Mouse (Mus musculus) thymus, postnatal 10 days (tissue): ENCODE data around the gene Abcc12.

Source experiments
- DNase-seq, 2 experiments: peaks; one replicate each; pipeline ENCODE4 v3.0.0; 2021; ENCODE audit warnings: low spot score in 2 of 2

The Abcc12 gene

DNA sequence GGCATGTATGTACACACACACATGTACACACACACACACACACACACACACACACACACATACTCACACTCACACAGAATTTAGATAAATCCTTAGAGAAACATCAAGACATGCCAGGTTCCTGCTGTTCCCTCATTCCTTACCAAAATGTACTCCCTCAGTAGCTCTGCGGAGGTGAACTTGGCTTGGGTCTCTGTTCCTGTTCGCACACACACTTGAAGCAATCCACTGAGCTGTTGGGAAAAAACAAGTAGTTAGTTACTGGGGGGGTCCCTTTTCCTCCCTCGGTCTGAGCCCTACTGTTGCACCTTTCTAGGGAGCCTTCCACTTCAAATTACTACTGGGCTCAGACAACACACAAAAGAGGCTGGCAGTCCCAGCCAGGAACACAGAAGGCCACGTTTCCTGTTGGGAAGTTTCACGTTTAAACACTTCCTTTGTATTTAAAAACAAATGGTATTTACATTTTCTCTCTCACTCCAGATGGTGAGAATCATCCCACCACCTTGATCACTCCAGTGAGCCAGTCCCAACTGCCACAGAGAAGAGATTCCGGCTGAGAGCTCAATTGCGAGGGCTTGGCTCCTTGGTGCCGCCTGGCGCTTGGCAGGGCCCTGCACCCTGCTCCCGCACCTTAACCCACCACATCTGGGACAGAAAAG, 68.2 kb downstream of the Abcc12 start:
- DNase-seq, result no peak

DNA sequence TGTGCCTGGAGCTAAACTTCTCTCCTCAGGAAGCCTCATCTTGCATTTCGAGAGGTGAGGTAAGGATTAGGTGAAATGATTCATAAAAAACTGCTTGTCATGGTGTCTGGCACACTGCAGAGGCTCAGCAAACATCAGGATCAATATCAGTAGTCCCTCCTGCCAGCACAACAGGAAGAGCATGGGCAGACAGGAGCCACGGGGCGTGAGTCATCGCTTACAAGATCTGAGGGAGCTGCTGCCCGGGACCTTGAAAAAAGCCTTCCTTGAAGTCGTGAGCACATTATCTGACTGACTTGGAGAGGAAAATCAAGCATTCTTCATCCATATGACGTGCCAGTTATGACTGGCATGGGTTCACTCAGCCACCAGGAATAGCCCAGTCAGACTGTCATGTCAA, 79.1 kb downstream of the Abcc12 start:
- DNase-seq, result no peak

DNA sequence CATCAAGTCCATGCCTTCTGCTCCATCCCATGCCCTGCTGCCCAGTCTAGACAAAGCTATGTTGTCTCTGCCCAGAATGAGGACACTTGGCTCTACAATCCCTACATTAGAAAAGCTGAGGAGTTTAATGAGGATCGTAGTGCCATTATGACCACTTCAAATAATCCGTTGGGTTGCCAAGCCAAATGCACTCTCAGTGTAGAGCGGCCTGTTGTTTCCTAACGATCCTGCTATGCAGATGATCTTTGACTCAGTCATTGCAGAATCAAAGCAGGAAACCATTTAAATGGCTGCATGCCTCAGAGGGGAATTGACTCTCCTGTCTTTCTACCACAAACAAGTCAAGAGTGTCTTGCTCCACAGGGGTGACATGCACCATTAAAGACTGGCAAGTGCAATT, 85.4 kb downstream of the Abcc12 start:
- no peak for DNase-seq

DNA sequence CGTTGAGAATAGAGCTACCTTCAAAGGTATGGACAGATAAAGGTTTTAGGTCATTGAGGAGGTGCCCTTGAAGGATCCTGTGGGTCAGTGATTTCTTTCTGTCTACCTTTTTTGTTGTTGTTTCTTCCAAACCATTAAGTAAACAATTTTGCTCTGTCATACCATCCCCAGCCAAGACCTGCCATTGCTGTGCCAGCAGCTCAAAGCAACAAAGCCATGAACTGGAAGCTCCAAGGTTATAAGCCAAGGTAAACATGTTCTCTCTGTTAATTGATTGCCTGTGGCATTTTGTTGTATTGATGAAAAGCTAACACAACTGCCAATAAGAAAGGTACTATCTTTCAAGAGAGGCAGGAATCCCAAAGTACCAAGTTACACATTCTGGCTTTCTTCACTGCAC, 86.6 kb downstream of the Abcc12 start:
- DNase-seq, result no peak

DNA sequence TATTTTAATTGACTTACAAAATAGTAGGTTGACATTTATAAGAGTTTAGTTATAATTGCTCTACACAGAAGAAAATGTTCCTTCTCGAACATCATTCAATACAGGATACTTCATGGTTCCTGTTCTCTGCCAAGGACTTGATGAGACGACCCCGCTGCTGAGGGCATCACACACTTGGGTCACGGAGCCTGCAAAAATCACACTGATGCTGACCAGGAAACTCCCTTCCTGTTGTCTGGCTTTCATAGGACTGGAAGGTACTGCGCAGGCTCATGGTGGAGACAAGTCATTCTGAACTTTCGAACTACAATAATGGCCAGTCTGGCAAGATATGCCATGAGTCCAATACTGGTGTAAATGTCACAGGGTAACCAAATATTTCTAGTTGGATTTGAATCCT, 95.1 kb downstream of the Abcc12 start:
- DNase-seq, result no peak

DNA sequence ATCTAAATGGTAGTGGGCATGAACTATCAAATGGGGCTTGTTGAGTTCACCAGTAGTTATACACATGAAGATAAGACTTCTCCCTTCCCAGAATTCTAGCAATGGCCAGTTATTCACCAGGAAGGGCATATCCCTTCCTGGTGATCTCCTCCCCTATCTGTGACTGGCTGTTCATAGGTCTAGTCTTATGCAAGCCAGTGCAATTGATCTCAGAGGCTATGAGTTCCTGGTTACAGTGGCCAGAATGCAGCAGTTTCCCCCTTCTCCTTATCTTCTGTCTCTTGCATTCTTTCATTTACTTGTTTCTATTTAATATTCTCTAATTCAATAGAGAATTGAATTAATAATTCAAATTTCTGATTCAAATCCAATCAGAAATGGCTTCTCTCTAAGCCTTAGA, 96.2 kb downstream of the Abcc12 start:
- DNase-seq, result no peak

DNA sequence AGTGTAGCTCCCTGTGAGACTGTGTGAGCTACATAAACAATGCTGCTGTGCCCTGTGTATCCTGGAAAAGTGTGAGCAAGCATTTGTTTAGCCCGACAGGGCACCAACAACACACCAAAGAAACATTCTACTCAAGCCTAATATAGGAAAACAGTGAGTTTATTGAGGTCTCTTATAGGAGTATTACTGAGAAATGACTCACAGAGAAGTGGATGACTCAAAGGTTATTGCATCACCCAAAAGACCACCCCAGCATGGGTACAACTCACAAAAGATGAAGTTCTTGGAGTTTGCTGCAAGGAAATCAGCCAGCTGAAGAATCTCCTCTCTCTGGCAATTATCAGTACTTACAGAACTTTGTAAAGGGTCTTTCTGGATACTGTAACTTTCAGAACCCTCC, 98.4 kb downstream of the Abcc12 start:
- no peak for DNase-seq

- no peak for DNase-seq
These were observed 104.6 kb downstream of the Abcc12 start for GRCm38 (mm10) chr8:86475711-86476438.

DNA sequence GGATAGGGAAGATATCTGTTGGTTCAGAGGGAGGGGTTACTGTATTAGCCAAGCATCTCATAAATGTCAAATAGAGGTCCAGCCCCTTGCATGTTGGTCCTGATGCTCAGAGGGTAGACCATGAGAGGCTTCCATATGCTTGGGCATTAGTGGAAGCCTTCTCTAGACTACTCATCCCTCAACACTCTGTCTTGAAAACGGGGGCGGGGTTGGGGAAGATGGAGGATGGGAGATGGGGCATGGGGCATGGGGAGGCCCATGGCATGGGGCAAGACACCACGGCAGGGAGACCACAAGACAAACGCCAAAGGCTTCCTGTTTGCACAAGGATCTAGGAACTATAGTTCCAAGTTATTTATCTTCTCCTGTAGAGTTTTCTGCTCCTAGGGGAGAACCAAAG, 106.0 kb downstream of the Abcc12 start:
- DNase-seq, result no peak

DNA sequence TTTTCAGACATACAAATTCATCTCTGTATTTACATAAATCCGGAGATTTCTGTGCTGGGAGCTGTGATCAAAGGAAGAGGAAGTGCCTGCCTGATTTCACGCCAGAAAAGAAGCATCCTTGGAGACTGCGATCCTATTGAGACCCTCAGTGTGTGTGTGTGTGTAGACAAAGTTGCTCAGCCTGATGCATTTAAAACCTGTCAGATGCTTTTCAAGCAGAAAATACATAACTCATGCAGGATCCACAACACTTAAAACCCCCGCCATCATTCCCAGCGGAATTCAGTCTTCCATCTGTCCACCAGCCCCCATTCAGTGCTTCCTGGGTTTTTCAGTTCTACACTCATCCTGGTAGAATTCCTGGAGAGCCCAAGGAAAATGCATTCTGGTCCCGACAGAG, 107.4 kb downstream of the Abcc12 start:
- DNase-seq, result no peak

DNA sequence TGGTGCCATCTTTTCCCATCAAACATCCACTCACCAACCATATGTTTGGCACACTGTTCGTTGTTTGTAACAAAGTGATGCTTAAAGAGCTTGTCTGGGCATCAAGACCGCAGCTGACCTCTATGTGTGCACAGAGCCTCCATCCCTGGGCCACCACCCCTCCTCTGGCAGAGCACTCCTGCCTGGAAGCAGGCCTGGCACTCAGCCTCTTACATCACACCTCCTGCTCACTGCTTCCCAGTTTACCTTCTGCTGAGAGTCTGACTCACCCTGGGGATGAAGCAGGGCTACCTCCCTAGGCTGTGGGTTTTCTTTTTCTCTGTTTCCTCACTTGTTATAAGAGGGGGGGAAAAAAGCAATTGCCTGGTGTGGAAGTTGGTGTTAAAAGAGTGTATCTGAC, 109.8 kb downstream of the Abcc12 start:
- no peak for DNase-seq

- DNase-seq, result no peak
These were observed 117.3 kb downstream of the Abcc12 start for GRCm38 (mm10) chr8:86463215-86463614.

DNA sequence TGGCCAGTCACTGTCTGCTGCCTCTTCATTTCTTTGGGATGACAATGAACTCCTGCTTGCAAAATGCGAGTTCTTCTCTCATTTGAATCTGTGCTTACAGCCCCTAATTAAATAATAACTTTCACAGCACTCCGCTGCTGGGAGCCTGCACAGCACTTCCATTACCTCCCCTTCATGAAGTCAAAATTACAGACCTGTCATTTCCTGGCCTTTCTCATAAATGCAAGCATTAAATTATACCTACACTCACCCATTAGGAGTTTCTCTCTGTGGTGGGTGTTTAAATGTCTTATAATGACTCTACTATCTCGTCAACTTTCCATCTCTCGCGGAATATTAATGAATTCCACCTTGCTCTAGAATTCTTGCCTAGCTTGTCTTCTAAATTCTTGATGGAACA, 120.1 kb downstream of the Abcc12 start:
- no peak for DNase-seq

GRCm38 (mm10) chr8:86453697-86454480, 126.6 kb downstream of the Abcc12 start:
- DNase-seq, result no peak

GRCm38 (mm10) chr8:86449870-86450515, 130.5 kb downstream of the Abcc12 start:
- DNase-seq, result no peak

GRCm38 (mm10) chr8:86445516-86445915, 135.0 kb downstream of the Abcc12 start:
- no peak for DNase-seq

DNA sequence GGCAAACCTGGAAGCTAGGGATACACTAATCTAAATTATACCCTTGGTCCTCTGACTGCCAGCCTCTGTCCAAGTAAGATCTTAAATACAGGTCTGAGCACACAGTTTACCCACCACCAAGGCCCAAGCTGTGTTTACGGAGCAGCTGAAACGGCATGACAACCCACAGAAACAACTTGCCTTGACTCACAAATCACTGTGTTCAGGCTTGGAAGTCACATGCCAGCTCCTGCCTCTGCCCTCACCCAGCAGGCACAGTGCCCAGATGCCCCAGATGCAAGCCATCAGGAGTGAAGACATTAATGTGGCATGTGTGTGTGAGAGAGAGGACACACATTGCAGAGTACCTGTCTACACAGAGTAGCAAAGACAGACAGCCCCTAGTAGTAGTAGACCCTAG, 136.7 kb downstream of the Abcc12 start:
- DNase-seq, result no peak

GRCm38 (mm10) chr8:86438983-86439299, 141.5 kb downstream of the Abcc12 start:
- no peak for DNase-seq

DNA sequence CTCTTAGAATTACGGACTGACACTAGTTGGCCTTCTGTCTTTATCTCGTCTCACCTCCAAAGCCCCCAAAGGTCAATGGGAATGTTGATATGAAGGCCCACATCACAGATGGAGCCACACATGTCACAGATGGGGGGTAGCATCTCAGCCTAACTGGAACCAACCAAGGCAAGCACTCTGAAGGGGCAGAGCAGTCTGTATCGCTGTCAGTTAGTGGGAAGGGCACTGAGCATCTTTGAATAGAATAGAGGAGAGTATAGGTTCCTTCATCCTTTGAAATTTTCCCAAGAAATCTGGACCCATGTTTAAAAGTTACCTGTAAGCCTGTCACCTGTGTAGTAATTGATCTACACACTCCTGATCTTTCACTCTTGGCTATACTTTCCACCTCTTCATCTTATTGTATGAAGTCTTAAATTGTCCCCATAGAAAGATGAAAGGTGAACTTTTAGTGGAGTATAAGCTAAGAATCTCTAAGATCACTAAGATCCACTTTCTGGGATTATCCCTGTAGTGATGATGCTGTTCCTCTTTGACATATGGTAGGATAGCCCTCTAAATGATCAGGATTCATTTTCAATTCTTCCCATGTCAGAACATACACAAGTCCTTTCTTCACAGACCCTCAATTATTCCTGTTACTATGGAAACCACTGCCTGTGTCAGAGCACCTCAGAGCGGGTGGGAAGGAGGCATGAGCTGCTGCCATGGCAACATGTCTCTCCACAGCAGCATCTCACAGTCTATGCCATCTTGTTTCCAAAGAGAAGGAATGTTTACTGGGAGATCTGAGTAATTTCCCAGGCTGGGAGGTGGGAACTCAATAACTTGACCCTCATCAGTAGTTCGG, 142.1 kb downstream of the Abcc12 start:
- DNase-seq, result no peak

DNA sequence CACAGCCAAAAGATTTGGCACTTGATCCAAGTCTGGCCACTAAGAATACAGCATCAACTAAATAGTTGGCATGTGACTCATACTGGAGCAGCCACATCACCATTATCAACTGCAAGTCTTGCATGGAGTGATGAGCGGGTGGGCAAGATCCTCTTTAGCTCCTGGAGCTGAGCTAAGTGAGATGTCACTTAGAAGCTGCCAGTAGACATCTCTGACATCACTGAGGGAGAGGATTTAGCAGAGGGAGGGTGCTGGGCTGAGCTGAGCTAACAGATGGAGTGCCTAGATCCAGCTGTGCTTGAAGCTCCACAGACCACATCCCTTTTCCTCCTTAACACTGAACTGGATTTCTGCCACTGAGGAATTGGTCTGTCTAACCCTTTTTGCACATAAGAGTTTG, 143.1 kb downstream of the Abcc12 start:
- DNase-seq, result no peak
